Mouse (Mus musculus) CD4-positive, CD25-positive, alpha-beta regulatory T cell, adult 9 weeks (primary cell): ENCODE measurements around the gene Sprr2a3. TPM values are rescaled to one million over a fixed set of nuclear protein-coding genes. Genes with fewer than 3 reads are reported as not detected.

ENCODE experiments used
- polyA plus RNA-seq: library from polyadenylated mRNA; unstranded; fragments of 100-300 nt; shearing (Covaris generic); gene quantifications from one replicate; pipeline ENCODE4 v1.2.1, GENCODE M21; 2017

Gene Sprr2a3
- not detected for polyA plus RNA-seq

GRCm38 (mm10) chr3:92285101-92285500 is at the start of gene Sprr2a3:
TSS of gene Sprr2a3 (plus strand) at chr3:92285417.

GRCm38 (mm10) chr3:92316320-92316719 is 31.1 kb downstream of the Sprr2a3 start, which contains the start of gene Sprr2b:
TSS of gene Sprr2b (plus strand) at chr3:92316620.

GRCm38 (mm10) chr3:92338840-92339239 is 53.6 kb downstream of the Sprr2a3 start, which contains the start of gene Sprr2d:
TSS of gene Sprr2d (plus strand) at chr3:92339140.

Other genes starting within 250 kb of the Sprr2a3 start
- not detected for gene Lor, start 202.3 kb upstream of the Sprr2a3 start, polyA plus RNA-seq
- not detected for gene Prr9, start 161.5 kb upstream of the Sprr2a3 start, polyA plus RNA-seq
- gene Lelp1, start 142.7 kb upstream of the Sprr2a3 start, polyA plus RNA-seq = not detected
- gene Sprr2a1, start 69.6 kb upstream of the Sprr2a3 start, polyA plus RNA-seq = not detected
- gene Sprr2a2, start 69.5 kb upstream of the Sprr2a3 start, polyA plus RNA-seq = not detected
- not detected for gene Sprr2b, start 31.2 kb downstream of the Sprr2a3 start, polyA plus RNA-seq
- not detected for gene Sprr2d, start 53.7 kb downstream of the Sprr2a3 start, polyA plus RNA-seq
- gene Sprr2e, start 66.7 kb downstream of the Sprr2a3 start, polyA plus RNA-seq = not detected
- not detected for gene Sprr2f, start 79.8 kb downstream of the Sprr2a3 start, polyA plus RNA-seq
- not detected for gene Sprr2h, start 100.3 kb downstream of the Sprr2a3 start, polyA plus RNA-seq
- not detected for gene Sprr2i, start 122.6 kb downstream of the Sprr2a3 start, polyA plus RNA-seq
- gene Sprr2j-ps, start 132.7 kb downstream of the Sprr2a3 start, polyA plus RNA-seq = not detected
- gene Gm9774, start 144.0 kb downstream of the Sprr2a3 start, polyA plus RNA-seq = 25.1 TPM
- not detected for gene Sprr2k, start 147.2 kb downstream of the Sprr2a3 start, polyA plus RNA-seq
- not detected for gene Sprr1b, start 153.4 kb downstream of the Sprr2a3 start, polyA plus RNA-seq
- not detected for gene Sprr3, start 173.3 kb downstream of the Sprr2a3 start, polyA plus RNA-seq
- gene Sprr1a, start 200.5 kb downstream of the Sprr2a3 start, polyA plus RNA-seq = not detected
- not detected for gene Sprr4, start 215.1 kb downstream of the Sprr2a3 start, polyA plus RNA-seq
- not detected for gene 2310046K23Rik, start 249.1 kb downstream of the Sprr2a3 start, polyA plus RNA-seq